Mouse (Mus musculus): Measurements from ENCODE around the gene Plg.

Plg gene

GRCm38 (mm10) chr17:12377981-12378705 lies at the start of gene Plg:
Gene Plg, plus strand, starts transcription at chr17:12378608.
- in situ Hi-C loops (cut with MboI; ENCODE audit: low pct_unique_long_range_greater_than_20kb in 1 of 2, low sequenced_read_pairs in 2 of 2, unreplicated experiment in 1 of 2) = no loop called here

- in situ Hi-C loops (cut with MboI; ENCODE audit: low pct_unique_long_range_greater_than_20kb in 1 of 2, low sequenced_read_pairs in 2 of 2, unreplicated experiment in 1 of 2) = no loop called here
Observed at GRCm38 (mm10) chr17:12335115-12335514, 43.3 kb upstream of the Plg start.

GRCm38 (mm10) chr17:12336073-12336868 lies 42.1 kb upstream of the Plg start:
- in situ Hi-C loops (cut with MboI; ENCODE audit: low pct_unique_long_range_greater_than_20kb in 1 of 2, low sequenced_read_pairs in 2 of 2, unreplicated experiment in 1 of 2) = no loop called here

- in situ Hi-C loops (cut with MboI; ENCODE audit: low pct_unique_long_range_greater_than_20kb in 1 of 2, low sequenced_read_pairs in 2 of 2, unreplicated experiment in 1 of 2) = no loop called here
Observed at GRCm38 (mm10) chr17:12337156-12337555, 41.3 kb upstream of the Plg start.

- in situ Hi-C loops (cut with MboI; ENCODE audit: low pct_unique_long_range_greater_than_20kb in 1 of 2, low sequenced_read_pairs in 2 of 2, unreplicated experiment in 1 of 2) = no loop called here
Observed at GRCm38 (mm10) chr17:12343702-12344376, 34.6 kb upstream of the Plg start.

GRCm38 (mm10) chr17:12347462-12347861 lies 30.9 kb upstream of the Plg start:
- in situ Hi-C loops (cut with MboI; ENCODE audit: low pct_unique_long_range_greater_than_20kb in 1 of 2, low sequenced_read_pairs in 2 of 2, unreplicated experiment in 1 of 2) = no loop called here

GRCm38 (mm10) chr17:12351564-12351963 lies 26.8 kb upstream of the Plg start:
- in situ Hi-C loops (cut with MboI; ENCODE audit: low pct_unique_long_range_greater_than_20kb in 1 of 2, low sequenced_read_pairs in 2 of 2, unreplicated experiment in 1 of 2) = no loop called here

- in situ Hi-C loops (cut with MboI; ENCODE audit: low pct_unique_long_range_greater_than_20kb in 1 of 2, low sequenced_read_pairs in 2 of 2, unreplicated experiment in 1 of 2) = no loop called here
Observed at GRCm38 (mm10) chr17:12352781-12353180, 25.6 kb upstream of the Plg start.

- in situ Hi-C loops (cut with MboI; ENCODE audit: low pct_unique_long_range_greater_than_20kb in 1 of 2, low sequenced_read_pairs in 2 of 2, unreplicated experiment in 1 of 2) = loop anchor here in 1 of 2 experiments (5.0 to 10.0 kb wide), 3 partner anchors 48 to 315 kb away; no protein-coding TSS in a partner anchor
Observed at GRCm38 (mm10) chr17:12359876-12360275, 18.5 kb upstream of the Plg start.

- in situ Hi-C loops (cut with MboI; ENCODE audit: low pct_unique_long_range_greater_than_20kb in 1 of 2, low sequenced_read_pairs in 2 of 2, unreplicated experiment in 1 of 2) = loop anchor here in 1 of 2 experiments (5.0 to 10.0 kb wide), 3 partner anchors 52 to 319 kb away; no protein-coding TSS in a partner anchor
Observed at GRCm38 (mm10) chr17:12363601-12364425, 14.6 kb upstream of the Plg start.

- in situ Hi-C loops (cut with MboI; ENCODE audit: low pct_unique_long_range_greater_than_20kb in 1 of 2, low sequenced_read_pairs in 2 of 2, unreplicated experiment in 1 of 2) = loop anchor here in 1 of 2 experiments (5.0 to 10.0 kb wide), 3 partner anchors 52 to 320 kb away; no protein-coding TSS in a partner anchor
Observed at GRCm38 (mm10) chr17:12364426-12364735, 14.0 kb upstream of the Plg start.

- in situ Hi-C loops (cut with MboI; ENCODE audit: low pct_unique_long_range_greater_than_20kb in 1 of 2, low sequenced_read_pairs in 2 of 2, unreplicated experiment in 1 of 2) = loop anchor here in 1 of 2 experiments (10.0 kb wide), 2 partner anchors 153 to 323 kb away; no protein-coding TSS in a partner anchor
Observed at GRCm38 (mm10) chr17:12367373-12367930, 11.0 kb upstream of the Plg start.

- in situ Hi-C loops (cut with MboI; ENCODE audit: low pct_unique_long_range_greater_than_20kb in 1 of 2, low sequenced_read_pairs in 2 of 2, unreplicated experiment in 1 of 2) = loop anchor here in 1 of 2 experiments (10.0 kb wide), 2 partner anchors 155 to 325 kb away; no protein-coding TSS in a partner anchor
Observed at GRCm38 (mm10) chr17:12369393-12369792, 9.0 kb upstream of the Plg start.

GRCm38 (mm10) chr17:12370289-12370688 lies 8.1 kb upstream of the Plg start:
- in situ Hi-C loops (cut with MboI; ENCODE audit: low pct_unique_long_range_greater_than_20kb in 1 of 2, low sequenced_read_pairs in 2 of 2, unreplicated experiment in 1 of 2) = no loop called here

GRCm38 (mm10) chr17:12371310-12371925 lies 7.0 kb upstream of the Plg start:
- in situ Hi-C loops (cut with MboI; ENCODE audit: low pct_unique_long_range_greater_than_20kb in 1 of 2, low sequenced_read_pairs in 2 of 2, unreplicated experiment in 1 of 2) = no loop called here

- in situ Hi-C loops (cut with MboI; ENCODE audit: low pct_unique_long_range_greater_than_20kb in 1 of 2, low sequenced_read_pairs in 2 of 2, unreplicated experiment in 1 of 2) = no loop called here
Observed at GRCm38 (mm10) chr17:12372021-12372420, 6.4 kb upstream of the Plg start.

- in situ Hi-C loops (cut with MboI; ENCODE audit: low pct_unique_long_range_greater_than_20kb in 1 of 2, low sequenced_read_pairs in 2 of 2, unreplicated experiment in 1 of 2) = no loop called here
Observed at GRCm38 (mm10) chr17:12373601-12374144, 4.7 kb upstream of the Plg start.
